Mouse (Mus musculus) heart, embryonic 16.5 days (tissue): Measurements from ENCODE around the gene Gm48552. TPM values are rescaled to one million over a fixed set of nuclear protein-coding genes. Genes with fewer than 3 reads are reported as not detected.

Source experiments
- ATAC-seq: fragments of 200-750 bp; cut with Nextera tagmentation; replicated peaks from 2 replicates; pipeline ENCODE4 v1.8.0; 2017; ENCODE audit warnings: moderate number of reproducible peaks; ENCODE audit not compliant: insufficient read depth, low FRiP score; ENCODE audit errors: extremely low read depth
- H3K27ac ChIP-seq: fragments of 300-500 bp; sonication (generic); 2 replicates; pipeline ENCODE4 v1.5.1; 2014; ENCODE audit warnings: mild to moderate bottlenecking, low read length, control low read depth, moderate library complexity
- H3K27me3 ChIP-seq: fragments of 300-500 bp; sonication (generic); 2 replicates; pipeline ENCODE4 v1.6.1; 2014; ENCODE audit warnings: low read length, mixed read lengths; ENCODE audit not compliant: control insufficient read depth, insufficient read depth
- H3K36me3 ChIP-seq: fragments of 300-500 bp; sonication (generic); 2 replicates; pipeline ENCODE4 v1.6.1; 2014; ENCODE audit not compliant: control insufficient read depth, insufficient read depth
- H3K4me1 ChIP-seq: fragments of 300-500 bp; sonication (generic); 2 replicates; pipeline ENCODE4 v1.6.1; 2014; ENCODE audit warnings: low read length, mixed read lengths; ENCODE audit not compliant: control insufficient read depth, insufficient read depth
- H3K4me2 ChIP-seq: fragments of 300-500 bp; sonication (generic); 2 replicates; pipeline ENCODE4 v1.6.1; 2014; ENCODE audit warnings: low read depth, mild to moderate bottlenecking, control low read depth, low read length
- H3K4me3 ChIP-seq: fragments of 300-500 bp; sonication (generic); 2 replicates; pipeline ENCODE4 v1.5.1; 2014; ENCODE audit warnings: mild to moderate bottlenecking, control low read depth, low read length
- H3K9ac ChIP-seq: fragments of 300-500 bp; sonication (generic); 2 replicates; pipeline ENCODE4 v1.6.1; 2014; ENCODE audit warnings: low read length, control low read depth
- H3K9me3 ChIP-seq: fragments of 300-500 bp; sonication (generic); replicated peaks from 2 replicates; pipeline ENCODE4 v1.6.1; 2016; ENCODE audit warnings: low read length; ENCODE audit not compliant: control insufficient read depth
- WGBS: fragments of 180-500 bp; shearing (Covaris S2); extraction: QIAGEN DNeasy Blood & Tissue Kit; methylation state at CpG from one replicate; pipeline ENCODE4 v1.1.7; 2014; 5-methylcytosine and 5-hydroxymethylcytosine counted together
- polyA plus RNA-seq: library from polyadenylated mRNA; unstranded; fragments of >200 nt; fragmentation: Nextera tagmentation; extraction: Ambion mirVana; gene quantifications from 2 replicates; pipeline ENCODE4 v1.2.1, GENCODE M21; 2015

The Gm48552 gene
- polyA plus RNA-seq, 1 experiment from 2014 or later = 0.83 TPM

- peaks cover 10% of the 10 kb centered on the region for H3K36me3 ChIP-seq
- H3K4me3 ChIP-seq = no peak overlapping the region
- WGBS = 81% methylated on average over 6 of the region's 6 CpGs
- no peaks in the 10 kb centered on the region for H3K9me3 ChIP-seq
- H3K4me1 ChIP-seq = peaks cover 13% of the 10 kb centered on the region
- no peaks in the 10 kb centered on the region for H3K27me3 ChIP-seq
- no peak for ATAC-seq
- no peak overlapping the region for H3K9ac ChIP-seq
- H3K4me2 ChIP-seq = no peak overlapping the region
- no peak overlapping the region for H3K27ac ChIP-seq
Observed at GRCm38 (mm10) chr10:81392270-81392669, 3.5 kb downstream of the Gm48552 start.

- no peak for ATAC-seq
Observed at GRCm38 (mm10) chr10:81392781-81393185, 4.0 kb downstream of the Gm48552 start, which contains the start of gene Smim24. TSS of gene Smim24 (plus strand) at chr10:81393051.

GRCm38 (mm10) chr10:81393456-81394063, 4.8 kb downstream of the Gm48552 start:
- H3K36me3 ChIP-seq = 0 out of 2 replicates have a peak, but pooled peaks cover 3% of the 10 kb centered on the region
- no peaks in the 10 kb centered on the region for H3K27me3 ChIP-seq
- H3K4me1 ChIP-seq = peaks cover 13% of the 10 kb centered on the region
- WGBS = 7% methylated on average over 19 of the region's 19 CpGs
- H3K4me2 ChIP-seq = peak overlapping the region; percentile 74
- H3K4me3 ChIP-seq = peak overlapping the region; percentile 46
- no peak for ATAC-seq
- H3K27ac ChIP-seq = peak overlapping the region; percentile 49
- H3K9ac ChIP-seq = peak overlapping the region; percentile 69
- H3K9me3 ChIP-seq = no peaks in the 10 kb centered on the region

More at GRCm38 (mm10) chr10:81392781-81393185, 4.0 kb downstream of the Gm48552 start, which contains the start of gene Smim24:
- H3K9ac ChIP-seq = peak within 1 kb of the TSS; percentile 69
- peak within 1 kb of the TSS; percentile 49 for H3K27ac ChIP-seq
- no peaks in the 10 kb centered on the region for H3K27me3 ChIP-seq
- peak within 1 kb of the TSS; percentile 74 for H3K4me2 ChIP-seq
- H3K4me1 ChIP-seq = peaks cover 13% of the 10 kb centered on the region
- peaks cover 5% of the 10 kb centered on the region for H3K36me3 ChIP-seq
- peak within 1 kb of the TSS; percentile 46 for H3K4me3 ChIP-seq
- WGBS = 56% methylated on average over 14 of the region's 14 CpGs
- H3K9me3 ChIP-seq = no peaks in the 10 kb centered on the region

GRCm38 (mm10) chr10:81395127-81395526, 6.3 kb downstream of the Gm48552 start:
- Histone ChIP-seq H3K4me2 (no peak overlapping the region), H3K27ac (no peak overlapping the region), H3K9ac (no peak overlapping the region), H3K9me3 (no peaks in the 10 kb centered on the region), H3K4me1 (peaks cover 8% of the 10 kb centered on the region), H3K36me3 (peaks cover 14% of the 10 kb centered on the region), H3K27me3 (no peaks in the 10 kb centered on the region), H3K4me3 (no peak overlapping the region)
- ATAC-seq = no peak
- WGBS = 12% methylated on average over 5 of the region's 5 CpGs

GRCm38 (mm10) chr10:81395865-81396264, 7.1 kb downstream of the Gm48552 start:
- no peak overlapping the region for H3K4me3 ChIP-seq
- H3K9ac ChIP-seq = no peak overlapping the region
- no peaks in the 10 kb centered on the region for H3K27me3 ChIP-seq
- no peak overlapping the region for H3K4me2 ChIP-seq
- H3K27ac ChIP-seq = no peak overlapping the region
- ATAC-seq = no peak
- peaks cover 8% of the 10 kb centered on the region for H3K4me1 ChIP-seq
- WGBS = 91% methylated on average over 4 of the region's 4 CpGs
- no peaks in the 10 kb centered on the region for H3K9me3 ChIP-seq
- H3K36me3 ChIP-seq = peaks cover 21% of the 10 kb centered on the region

- Histone ChIP-seq H3K4me3 (no peak overlapping the region), H3K9me3 (no peaks in the 10 kb centered on the region), H3K4me1 (peaks cover 17% of the 10 kb centered on the region), H3K27ac (no peak overlapping the region), H3K27me3 (no peaks in the 10 kb centered on the region), H3K4me2 (no peak overlapping the region), H3K36me3 (peaks cover 22% of the 10 kb centered on the region), H3K9ac (no peak overlapping the region)
- no peak for ATAC-seq
- 82% methylated on average over 5 of the region's 5 CpGs for WGBS
Observed at GRCm38 (mm10) chr10:81396749-81397148, 7.9 kb downstream of the Gm48552 start.

GRCm38 (mm10) chr10:81399296-81399695, 10.5 kb downstream of the Gm48552 start:
- Histone ChIP-seq H3K9me3 (no peaks in the 10 kb centered on the region), H3K27me3 (no peaks in the 10 kb centered on the region), H3K4me1 (peaks cover 25% of the 10 kb centered on the region), H3K9ac (no peak overlapping the region), H3K4me3 (no peak overlapping the region), H3K27ac (no peak overlapping the region), H3K36me3 (peaks cover 28% of the 10 kb centered on the region), H3K4me2 (no peak overlapping the region)
- WGBS = 82% methylated on average over 5 of the region's 5 CpGs
- no peak for ATAC-seq

GRCm38 (mm10) chr10:81399798-81400308, 11.0 kb downstream of the Gm48552 start:
- Histone ChIP-seq H3K4me2 (no peak overlapping the region), H3K27me3 (no peaks in the 10 kb centered on the region), H3K9ac (no peak overlapping the region), H3K27ac (no peak overlapping the region), H3K9me3 (no peaks in the 10 kb centered on the region), H3K36me3 (peaks cover 34% of the 10 kb centered on the region), H3K4me3 (no peak overlapping the region), H3K4me1 (peaks cover 27% of the 10 kb centered on the region)
- ATAC-seq = no peak
- 84% methylated on average over 18 of the region's 18 CpGs for WGBS

- Histone ChIP-seq H3K4me3 (no peak overlapping the region), H3K4me2 (peak overlapping the region; percentile 14; the same call in 1 of the 2 replicates), H3K9me3 (no peaks in the 10 kb centered on the region), H3K9ac (no peak overlapping the region), H3K36me3 (peaks cover 39% of the 10 kb centered on the region), H3K4me1 (peaks cover 27% of the 10 kb centered on the region), H3K27me3 (no peaks in the 10 kb centered on the region), H3K27ac (no peak overlapping the region; the same call in 1 of the 2 replicates)
- WGBS = 67% methylated on average over 22 of the region's 22 CpGs
- ATAC-seq = no peak
Observed at GRCm38 (mm10) chr10:81400371-81401204, 11.8 kb downstream of the Gm48552 start.
